Mouse (Mus musculus): ENCODE data around the gene Shb.

Shb gene

GRCm38 (mm10) chr4:45483271-45484245 lies 48.7 kb downstream of the Shb start:
- DNase-seq (ENCODE audit: low read depth, low spot score): no peak

- DNase-seq (ENCODE audit: low read depth, low spot score): peak; percentile 24
These were observed 50.0 kb downstream of the Shb start for GRCm38 (mm10) chr4:45482271-45482670.

- no peak for DNase-seq (ENCODE audit: low read depth, low spot score)
These were observed 50.8 kb downstream of the Shb start for GRCm38 (mm10) chr4:45481431-45481830.

GRCm38 (mm10) chr4:45480595-45480994 lies 51.7 kb downstream of the Shb start:
- DNase-seq (ENCODE audit: low read depth, low spot score): no peak

- no peak for DNase-seq (ENCODE audit: low read depth, low spot score)
These were observed 52.8 kb downstream of the Shb start for GRCm38 (mm10) chr4:45479433-45479832.

- no peak for DNase-seq (ENCODE audit: low read depth, low spot score)
These were observed 54.1 kb downstream of the Shb start for GRCm38 (mm10) chr4:45478178-45478577.

- DNase-seq (ENCODE audit: low read depth, low spot score): no peak
These were observed 55.2 kb downstream of the Shb start for GRCm38 (mm10) chr4:45477047-45477446.

GRCm38 (mm10) chr4:45474832-45475231 lies 57.4 kb downstream of the Shb start:
- no peak for DNase-seq (ENCODE audit: low read depth, low spot score)

GRCm38 (mm10) chr4:45474131-45474530 lies 58.1 kb downstream of the Shb start:
- DNase-seq (ENCODE audit: low read depth, low spot score): no peak

- DNase-seq (ENCODE audit: low read depth, low spot score): no peak
These were observed 59.1 kb downstream of the Shb start for GRCm38 (mm10) chr4:45473129-45473528.

- no peak for DNase-seq (ENCODE audit: low read depth, low spot score)
These were observed 59.6 kb downstream of the Shb start for GRCm38 (mm10) chr4:45472706-45473105.

- no peak for DNase-seq (ENCODE audit: low read depth, low spot score)
These were observed 60.4 kb downstream of the Shb start for GRCm38 (mm10) chr4:45471654-45472556.

- no peak for DNase-seq (ENCODE audit: low read depth, low spot score)
These were observed 63.2 kb downstream of the Shb start for GRCm38 (mm10) chr4:45469057-45469456.

GRCm38 (mm10) chr4:45468507-45468906 lies 63.8 kb downstream of the Shb start:
- no peak for DNase-seq (ENCODE audit: low read depth, low spot score)

GRCm38 (mm10) chr4:45467115-45467912 lies 65.0 kb downstream of the Shb start:
- no peak for DNase-seq (ENCODE audit: low read depth, low spot score)

- peak; percentile 25 for DNase-seq (ENCODE audit: low read depth, low spot score)
These were observed 67.3 kb downstream of the Shb start for GRCm38 (mm10) chr4:45464941-45465340.

- DNase-seq (ENCODE audit: low read depth, low spot score): no peak
These were observed 67.7 kb downstream of the Shb start for GRCm38 (mm10) chr4:45464528-45464927.

GRCm38 (mm10) chr4:45464123-45464522 lies 68.1 kb downstream of the Shb start:
- no peak for DNase-seq (ENCODE audit: low read depth, low spot score)

GRCm38 (mm10) chr4:45462628-45463027 lies 69.6 kb downstream of the Shb start:
- DNase-seq (ENCODE audit: low read depth, low spot score): no peak

- DNase-seq (ENCODE audit: low read depth, low spot score): no peak
These were observed 70.6 kb downstream of the Shb start for GRCm38 (mm10) chr4:45461661-45462060.

GRCm38 (mm10) chr4:45459375-45459774 lies 72.9 kb downstream of the Shb start:
- no peak for DNase-seq (ENCODE audit: low read depth, low spot score)
